Mouse (Mus musculus) B cell, adult 62 days (primary cell): ENCODE results near the gene Sirpb1b. TPM values are rescaled to one million over a fixed set of nuclear protein-coding genes. Genes with fewer than 3 reads are reported as not detected.

Source experiments
- total RNA-seq: library from RNA; stranded (reverse); gene quantifications from 4 replicates; pipeline ENCODE4 v1.2.4, GENCODE M21; 2023

Gene Sirpb1b
- total RNA-seq = 1.1 TPM in 1 of 4 replicates, not detected in the others

DNA sequence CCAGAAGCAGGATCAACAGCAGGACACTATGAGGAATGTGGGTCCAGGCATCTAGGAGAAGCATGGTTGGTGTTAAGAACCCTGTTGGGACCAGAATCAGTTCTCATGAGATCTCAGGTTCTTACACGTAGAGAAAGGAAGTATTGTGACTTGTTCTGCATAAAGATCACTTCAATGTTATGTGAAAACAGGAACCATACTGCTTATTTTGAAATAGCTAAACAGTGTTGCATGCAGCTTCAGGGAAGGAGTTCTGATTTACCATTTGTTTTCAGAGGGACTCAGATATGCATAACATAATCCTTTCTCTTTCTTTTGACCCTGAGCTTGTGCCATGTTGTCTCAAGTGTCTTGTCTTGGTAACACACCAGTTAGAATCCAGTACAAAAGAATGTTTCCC lies at the start of gene Sirpb1b:
Sirpb1b (minus strand) TSS at position 179 of the 400 bp plus-strand sequence.

Other genes starting within 250 kb of the Sirpb1b start
- not detected in 4 replicates for gene Gm9733, start 242.8 kb downstream of the Sirpb1b start, total RNA-seq
- gene Sirpb1a, start 148.5 kb downstream of the Sirpb1b start, total RNA-seq = not detected in 4 replicates